Mouse (Mus musculus) right cerebral cortex, adult 2 months (tissue): ENCODE measurements around the gene Capn15.

Experiments
- DNase-seq, 2 experiments: peaks; one replicate each; pipeline ENCODE4 v3.0.0; 2021 to 2022; ENCODE audit warnings: low spot score in 2 of 2

Capn15 gene

DNA sequence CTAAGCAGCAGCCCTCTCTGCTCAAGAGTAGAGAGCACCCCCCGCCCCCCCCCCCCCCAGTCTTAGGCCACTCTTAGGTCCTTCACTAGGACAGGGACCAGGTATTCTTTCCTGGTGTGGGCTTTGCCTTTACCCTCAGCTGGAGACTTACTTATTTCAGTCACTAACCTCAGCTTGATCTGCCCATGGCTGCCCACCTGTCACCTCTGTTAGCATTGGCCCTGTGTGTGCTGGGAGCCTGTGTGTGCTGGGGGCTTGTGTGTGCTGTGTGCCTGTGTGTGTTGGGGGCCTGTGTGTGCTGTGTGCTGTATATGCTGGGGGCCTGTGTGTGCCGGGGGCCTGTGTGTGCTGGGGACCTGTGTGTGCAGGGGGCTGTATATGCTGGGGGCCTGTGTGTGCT is 30.9 kb downstream of the Capn15 start:
- DNase-seq, result no peak

GRCm38 (mm10) chr17:25953161-25953560 is 32.4 kb downstream of the Capn15 start:
- DNase-seq, result no peak

DNA sequence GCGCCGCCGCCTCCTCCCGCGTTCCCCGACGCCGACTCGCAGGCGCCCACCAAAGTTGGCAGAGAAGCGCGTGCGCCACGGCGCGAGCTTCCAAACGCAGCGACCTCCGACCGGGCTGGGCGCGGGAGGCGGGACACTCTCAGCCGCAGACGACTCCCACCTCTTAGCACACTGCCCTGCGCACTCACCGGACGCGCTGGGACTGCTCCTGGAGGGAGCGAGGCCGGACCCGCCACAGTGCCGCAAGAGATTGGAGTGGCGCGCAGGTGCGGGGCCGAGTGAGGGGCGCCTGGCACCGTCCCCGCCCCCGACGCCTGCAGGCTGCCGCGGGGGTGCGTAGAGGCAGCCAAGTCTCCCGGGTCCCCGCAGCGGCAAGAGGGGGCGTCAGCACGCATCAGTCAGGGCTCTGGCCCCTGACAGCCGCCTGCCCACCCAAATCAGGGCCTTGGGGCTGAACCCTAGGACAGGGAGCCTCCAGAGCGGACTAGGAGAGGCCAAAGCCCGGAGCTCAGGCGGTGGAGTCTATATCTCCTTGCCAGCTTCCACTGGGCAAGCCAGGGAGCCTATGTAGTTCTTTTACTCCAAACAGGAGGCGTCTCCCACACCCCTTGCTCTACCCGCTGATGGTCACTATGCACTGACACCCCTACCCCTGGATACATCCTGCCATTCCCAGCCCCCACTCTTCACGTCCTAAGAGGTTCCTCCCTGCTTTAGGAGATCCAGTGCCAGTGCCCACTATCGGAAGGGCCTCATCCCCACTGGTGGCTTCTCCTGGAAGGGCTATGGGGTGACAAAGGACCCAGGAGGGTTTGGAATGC is 33.6 kb downstream of the Capn15 start, which contains the start of gene A930017K11Rik:
A930017K11Rik (minus strand) TSS at position 763 of the 821 bp plus-strand sequence.
- DNase-seq, result no peak

GRCm38 (mm10) chr17:25951225-25951802 is 34.3 kb downstream of the Capn15 start:
- DNase-seq, result no peak

DNA sequence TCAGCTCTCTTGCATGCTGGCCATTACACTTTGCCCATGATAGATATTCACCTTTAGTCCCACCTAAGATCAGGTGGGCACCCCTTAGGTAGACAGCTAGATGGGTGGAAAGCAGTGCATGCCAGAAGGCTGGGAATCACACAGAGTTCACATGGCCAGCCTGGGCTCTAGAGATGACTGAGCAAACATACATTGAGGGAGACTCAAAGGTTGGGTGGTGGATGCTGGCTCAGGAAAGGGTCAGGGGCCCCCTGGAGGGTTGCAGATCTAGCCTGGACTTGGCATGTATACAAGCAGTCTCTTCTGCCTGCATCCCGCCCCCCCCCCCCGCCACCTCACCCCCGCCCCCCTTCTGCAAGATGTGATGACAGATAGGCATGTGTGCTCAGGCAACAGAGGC is 34.9 kb downstream of the Capn15 start:
- no peak for DNase-seq

- DNase-seq, result no peak
Measured at GRCm38 (mm10) chr17:25949981-25950380, 35.6 kb downstream of the Capn15 start.

GRCm38 (mm10) chr17:25948051-25948450 is 37.5 kb downstream of the Capn15 start:
- DNase-seq, result no peak

GRCm38 (mm10) chr17:25947576-25947975 is 38.0 kb downstream of the Capn15 start:
- DNase-seq, result no peak

- no peak for DNase-seq
Measured at GRCm38 (mm10) chr17:25946891-25947290, 38.7 kb downstream of the Capn15 start.

- no peak for DNase-seq
Measured at GRCm38 (mm10) chr17:25946349-25946748, 39.2 kb downstream of the Capn15 start.

DNA sequence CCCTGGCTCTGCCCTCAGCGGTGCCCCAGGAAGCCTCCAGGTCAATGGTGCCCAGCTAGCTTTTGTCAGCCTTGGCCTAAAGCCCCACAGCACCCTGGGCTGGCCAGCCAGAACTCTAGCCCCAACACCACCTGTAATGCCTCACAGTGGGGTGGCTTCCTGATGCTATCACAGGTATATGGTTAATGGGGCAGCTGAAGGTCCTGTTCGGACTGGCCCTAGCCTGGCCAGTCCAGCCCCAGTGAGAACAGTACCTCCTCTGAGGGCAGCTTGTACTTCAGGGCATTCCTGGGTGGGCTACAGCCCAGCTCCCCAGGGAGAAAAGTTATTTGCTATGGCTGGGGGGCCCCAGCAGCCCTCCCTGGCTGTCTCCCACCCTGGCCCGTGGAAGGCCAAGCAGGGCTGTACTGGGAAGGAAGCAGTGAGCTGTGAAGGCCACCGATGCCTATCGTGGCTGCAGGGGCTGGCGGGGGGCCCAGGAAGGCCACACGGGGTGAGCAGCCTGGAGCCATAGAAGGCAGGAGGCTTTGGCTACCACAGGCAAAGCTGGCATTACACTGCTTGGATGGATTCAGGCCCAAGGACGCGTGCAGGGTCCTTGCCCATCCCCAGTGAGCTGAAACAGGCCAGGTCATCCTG is 40.0 kb downstream of the Capn15 start:
- no peak for DNase-seq

DNA sequence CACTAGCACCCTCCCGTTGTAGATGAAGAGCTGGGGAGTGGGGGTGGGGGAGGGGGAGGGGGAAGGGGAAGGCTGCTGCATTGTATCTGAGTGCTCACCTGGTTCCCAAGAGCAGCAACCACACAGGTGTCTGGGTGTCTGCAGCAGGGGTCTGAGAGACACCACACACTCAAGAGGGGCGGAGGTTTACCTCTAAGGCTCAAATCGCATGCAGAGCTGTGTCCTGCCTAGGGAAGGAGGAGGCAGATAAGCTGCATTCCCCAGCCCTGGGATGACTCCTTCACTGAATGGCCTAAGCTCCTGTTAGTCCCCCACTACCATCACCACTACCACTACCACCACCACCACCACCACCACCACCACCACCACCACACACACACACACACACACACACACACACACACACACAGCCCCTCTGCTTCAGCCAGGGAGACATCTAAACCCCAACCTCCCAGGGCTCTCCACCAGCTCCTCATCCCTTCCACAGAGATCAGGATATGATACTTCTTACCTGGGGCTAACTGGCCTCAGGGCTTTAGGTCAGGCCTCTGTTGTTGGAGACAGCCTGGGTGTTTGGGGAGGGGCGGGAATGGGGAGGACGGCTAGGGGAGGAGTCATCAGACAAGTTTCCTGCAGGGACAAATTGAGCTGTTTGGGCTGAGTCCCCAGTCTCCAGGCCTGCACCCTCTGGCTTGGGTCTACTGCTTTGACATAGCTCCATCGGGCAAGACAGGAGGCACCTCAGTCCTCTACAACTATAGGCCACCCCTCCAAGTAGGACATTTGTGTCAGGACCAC is 41.0 kb downstream of the Capn15 start, which contains the start of the genes Pigq and Nhlrc4:
Pigq (minus strand) TSS at position 571 of the 798 bp plus-strand sequence.
Nhlrc4 (minus strand) TSS at position 596 of the 798 bp plus-strand sequence.
- DNase-seq, result no peak

DNA sequence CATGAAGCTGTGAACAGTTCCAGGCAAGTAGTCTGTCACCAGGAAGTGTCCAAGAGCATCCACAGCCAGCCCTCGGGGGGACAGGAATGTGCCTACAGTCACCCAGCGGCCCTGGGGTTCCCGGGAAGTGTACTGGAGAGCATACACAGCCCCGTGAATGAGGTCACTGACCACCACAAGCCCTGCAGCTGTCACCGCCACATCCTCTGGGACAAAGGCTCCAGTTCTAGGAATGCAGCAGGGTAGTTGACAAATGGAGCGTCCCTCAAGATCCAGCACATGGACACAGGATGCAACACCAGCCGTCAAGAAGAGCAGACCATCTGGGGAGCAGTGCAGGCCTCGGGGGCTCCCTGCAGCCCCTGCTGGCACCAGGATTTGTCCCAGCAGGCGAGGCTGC is 41.8 kb downstream of the Capn15 start:
- DNase-seq, result no peak

- DNase-seq, result no peak
Measured at GRCm38 (mm10) chr17:25943221-25943620, 42.4 kb downstream of the Capn15 start.

DNA sequence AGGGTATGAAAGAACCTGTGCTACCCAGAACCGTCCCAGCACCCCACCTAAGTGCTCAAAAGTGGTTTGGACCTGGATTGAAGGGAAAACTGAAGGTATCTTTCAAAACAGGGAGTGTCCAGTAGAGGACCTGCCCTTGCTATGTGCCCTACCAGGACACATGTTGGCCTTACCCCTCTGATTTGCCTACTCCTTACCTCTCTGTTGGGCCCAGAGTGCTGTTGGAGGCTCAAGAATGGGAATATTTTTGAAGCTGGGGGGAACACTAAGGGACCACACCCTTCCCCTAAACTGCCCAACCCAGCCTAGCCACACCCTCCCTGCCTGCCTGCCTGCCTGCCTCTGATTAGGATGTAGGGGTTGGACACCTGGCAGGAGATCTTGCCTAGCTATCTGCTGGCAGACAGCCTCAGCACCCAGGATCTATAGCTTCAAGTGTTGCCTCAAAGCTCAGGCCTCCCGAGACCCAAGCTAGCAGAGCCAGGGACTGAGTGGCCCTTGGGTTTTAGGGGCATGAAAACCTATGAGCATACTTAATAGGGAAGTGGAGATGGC is 42.9 kb downstream of the Capn15 start:
- no peak for DNase-seq

DNA sequence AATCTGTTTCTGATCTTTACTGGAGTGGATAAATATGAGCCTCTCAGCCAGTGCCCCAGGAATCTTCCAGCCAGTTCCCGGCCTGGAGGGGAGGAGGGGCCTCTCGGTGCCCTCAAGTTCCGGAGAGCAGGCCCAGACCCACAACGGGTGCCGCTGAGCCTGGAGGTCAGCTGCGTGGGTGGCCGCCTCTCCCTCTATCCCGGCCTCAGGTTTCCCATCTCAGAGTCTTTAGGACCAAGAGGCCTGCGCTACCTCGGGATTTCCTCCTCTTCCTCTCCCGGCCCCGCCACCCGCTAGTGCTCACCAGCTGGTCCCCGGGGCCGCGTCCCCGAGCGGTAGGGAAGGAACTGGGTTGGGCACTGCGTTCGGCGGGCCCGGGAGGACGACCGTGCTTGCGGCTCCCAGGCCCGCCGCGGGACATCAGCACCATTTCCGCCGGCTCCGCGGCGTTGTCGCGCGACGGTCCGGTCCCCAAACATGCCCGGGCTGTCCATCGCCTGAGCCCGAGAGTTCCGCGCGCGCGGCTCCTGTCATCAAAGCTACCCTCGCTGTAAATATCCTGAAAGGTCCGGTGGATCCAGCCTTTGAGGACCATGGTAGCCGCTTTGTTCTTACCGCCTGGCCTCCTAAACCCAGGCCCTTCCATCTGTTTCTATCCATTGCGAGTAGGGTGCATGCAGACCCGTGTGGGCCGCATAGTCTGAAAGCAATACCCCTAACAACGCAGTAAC is 43.9 kb downstream of the Capn15 start:
- DNase-seq, result peak; percentile 77 to 79

DNA sequence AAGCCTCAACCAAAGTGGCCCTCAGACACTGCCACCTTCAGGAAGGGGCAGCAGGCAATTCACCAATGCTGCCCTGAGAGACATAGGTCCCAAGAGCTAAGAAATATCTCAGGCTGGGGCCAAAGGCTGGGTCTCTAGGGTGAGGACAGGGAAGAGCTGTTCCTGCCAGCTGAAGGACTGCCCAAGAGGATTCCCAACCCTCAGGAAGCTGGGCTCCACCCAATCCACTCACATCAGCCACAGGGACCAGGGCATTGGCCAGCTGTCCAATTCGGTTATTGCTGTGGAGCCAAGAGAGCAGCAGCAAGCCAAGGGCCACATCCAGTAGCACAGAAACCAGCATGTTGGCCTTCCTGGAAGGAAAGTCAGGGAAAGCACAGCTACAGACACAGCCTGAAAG is 51.1 kb downstream of the Capn15 start:
- no peak for DNase-seq

DNA sequence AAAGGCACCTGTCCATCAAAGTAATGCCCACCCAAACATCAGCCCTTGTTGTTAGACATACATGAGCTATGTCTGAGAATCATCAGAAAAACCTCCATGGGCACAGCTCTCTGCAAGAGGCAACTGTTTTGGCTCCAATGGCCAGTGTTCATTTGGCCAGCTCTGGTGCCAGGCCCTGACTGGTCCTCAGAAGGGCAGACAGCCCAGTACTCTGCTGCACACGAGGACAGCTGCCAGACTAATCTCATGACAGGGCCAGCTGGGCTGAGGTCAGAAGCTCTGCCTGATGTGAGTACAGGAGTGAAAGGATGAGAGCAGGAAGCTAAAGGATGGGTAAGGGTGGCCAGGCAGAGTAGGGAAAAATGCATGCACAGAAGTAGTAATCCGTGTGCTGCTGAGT is 60.2 kb downstream of the Capn15 start:
- DNase-seq, result no peak

GRCm38 (mm10) chr17:25922120-25922519 is 63.5 kb downstream of the Capn15 start:
- no peak for DNase-seq

DNA sequence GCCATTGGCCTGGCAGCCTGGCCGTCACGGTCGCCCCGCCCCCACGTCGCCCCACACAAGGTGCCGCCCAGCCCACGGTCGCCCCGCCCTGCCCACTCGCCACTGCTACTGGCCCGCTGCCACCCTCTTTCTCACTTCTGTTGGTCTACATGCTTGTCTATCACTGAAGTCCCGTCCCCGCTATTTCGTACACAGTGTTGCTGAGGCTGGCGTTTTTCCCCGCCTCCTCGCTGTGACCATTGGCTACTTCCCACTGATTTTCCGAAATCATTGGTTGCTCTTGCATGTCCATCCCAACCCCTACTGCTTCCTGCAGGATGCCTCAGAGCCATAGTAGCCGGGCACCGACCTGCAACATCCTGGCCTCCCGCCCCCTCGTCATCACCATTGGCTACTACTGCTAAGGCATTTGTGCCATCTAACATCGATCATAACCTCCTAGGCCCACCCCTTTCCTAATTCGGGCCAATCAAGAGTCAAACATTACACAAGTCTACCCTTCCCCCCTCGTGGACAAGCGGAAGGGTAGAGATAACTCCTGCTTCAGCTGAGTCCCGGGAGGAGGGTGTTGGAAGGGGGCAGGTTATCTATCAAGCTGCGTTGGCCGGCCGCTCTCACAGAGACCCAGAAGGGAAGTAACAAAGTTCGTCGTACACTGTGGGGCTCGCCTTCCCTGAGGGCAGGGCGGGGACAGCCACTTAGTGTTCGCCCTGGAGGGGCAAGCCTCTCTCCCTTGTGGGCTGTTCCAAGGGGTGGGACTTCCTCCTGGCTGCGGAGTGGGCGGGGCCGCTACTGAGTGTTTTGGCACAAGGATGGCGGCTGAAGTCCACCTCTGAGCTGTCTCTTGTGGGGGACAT is 65.6 kb downstream of the Capn15 start:
- DNase-seq, result peak; percentile 100
